Comparison of ENCODE assay signal across 8 mouse cellular contexts in genomic region chr13:97911013-97911412, GRCm38 (mm10).
DNase-seq lines count a peak whose midpoint lies in the region; ATAC-seq lines count a peak whose summit lies in the region.

No protein-coding gene starts in this region.

- no peak overlapping the region for H3K4me3 ChIP-seq in neural tube, embryonic 11.5 days (ENCODE audit: low read depth, low read length)
- H3K4me3 ChIP-seq in hindbrain, embryonic 15.5 days: no peak overlapping the region
- 0 out of 2 replicates have a peak overlapping the region, but pooled peaks have one; percentile 15 for H3K4me3 ChIP-seq in limb, embryonic 13.5 days

- 0 out of 2 replicates have a peak, but pooled peaks have one; percentile 27 for ATAC-seq in neural tube, embryonic 11.5 days (ENCODE audit: insufficient read depth, low FRiP score, low TSS enrichment)
- peak; percentile 74; the same call in 1 of the 2 replicates for ATAC-seq in hindbrain, embryonic 15.5 days (ENCODE audit: low FRiP score, low read depth)
- ATAC-seq in limb, embryonic 13.5 days (ENCODE audit: low FRiP score, low read depth): peak; percentile 59; the same call in 1 of the 2 replicates

- H3K27ac ChIP-seq in neural tube, embryonic 11.5 days (ENCODE audit: low read depth, low read length): no peak overlapping the region
- H3K27ac ChIP-seq in hindbrain, embryonic 15.5 days (replicated peaks): peak overlapping the region; percentile 43
- H3K27ac ChIP-seq in limb, embryonic 13.5 days: peak overlapping the region; percentile 74

- no peak overlapping the region for H3K4me2 ChIP-seq in neural tube, embryonic 11.5 days (ENCODE audit: low read depth)
- no peak overlapping the region for H3K4me2 ChIP-seq in hindbrain, embryonic 15.5 days
- peak overlapping the region; percentile 50 for H3K4me2 ChIP-seq in limb, embryonic 13.5 days (replicated peaks)

- intact Hi-C loops in gastrocnemius, postnatal 36 days (cut with DNase I): no loop called here

- no peaks in the 10 kb centered on the region for H3K27me3 ChIP-seq in neural tube, embryonic 11.5 days (ENCODE audit: control insufficient read depth, insufficient read depth, low read length)
- no peaks in the 10 kb centered on the region for H3K27me3 ChIP-seq in hindbrain, embryonic 15.5 days
- H3K27me3 ChIP-seq in limb, embryonic 13.5 days: no peaks in the 10 kb centered on the region

- WGBS in neural tube, embryonic 11.5 days: 13% methylated on average over 10 of the region's 10 CpGs
- WGBS in hindbrain, embryonic 15.5 days: 5% methylated on average over 10 of the region's 10 CpGs
- 6% methylated on average over 10 of the region's 10 CpGs for WGBS in limb, embryonic 13.5 days

- H3K9me3 ChIP-seq in neural tube, embryonic 11.5 days (ENCODE audit: control insufficient read depth, low read length): no peaks in the 10 kb centered on the region
- H3K9me3 ChIP-seq in hindbrain, embryonic 15.5 days: no peaks in the 10 kb centered on the region
- no peaks in the 10 kb centered on the region for H3K9me3 ChIP-seq in limb, embryonic 13.5 days

- DNase-seq in neural tube, embryonic 11.5 days (ENCODE audit: low spot score): peak; percentile 44
- no peak for DNase-seq in neural tube, embryonic 10.5 days (ENCODE audit: extremely low spot score, low spot score)
- DNase-seq in spleen, postnatal 10 days (ENCODE audit: low spot score in 2 of 2): no peak
- DNase-seq in testis, postnatal 10 days (ENCODE audit: low spot score): no peak
- DNase-seq in T-cell, adult 2 months (ENCODE audit: low spot score): no peak
- no peak for DNase-seq in gastrocnemius, postnatal 36 days

- H3K36me3 ChIP-seq in neural tube, embryonic 11.5 days (ENCODE audit: control insufficient read depth, insufficient read depth, low read length): no peaks in the 10 kb centered on the region
- no peaks in the 10 kb centered on the region for H3K36me3 ChIP-seq in hindbrain, embryonic 15.5 days
- no peaks in the 10 kb centered on the region for H3K36me3 ChIP-seq in limb, embryonic 13.5 days

- H3K9ac ChIP-seq in neural tube, embryonic 11.5 days (ENCODE audit: low read length): no peak overlapping the region
- H3K9ac ChIP-seq in hindbrain, embryonic 15.5 days: no peak overlapping the region
- no peak overlapping the region for H3K9ac ChIP-seq in limb, embryonic 13.5 days

- peaks cover 7% of the 10 kb centered on the region; the same call in 1 of the 2 replicates for H3K4me1 ChIP-seq in neural tube, embryonic 11.5 days (ENCODE audit: control insufficient read depth, insufficient read depth, low read length)
- peaks cover 7% of the 10 kb centered on the region for H3K4me1 ChIP-seq in hindbrain, embryonic 15.5 days (replicated peaks)
- peaks cover 20% of the 10 kb centered on the region for H3K4me1 ChIP-seq in limb, embryonic 13.5 days
